Mouse (Mus musculus) urinary bladder, postnatal 0 days (tissue): Measurements from ENCODE around the gene Gpx7. TPM values are rescaled to one million over a fixed set of nuclear protein-coding genes. Genes with fewer than 3 reads are reported as not detected.

Source experiments
- polyA plus RNA-seq: library from polyadenylated mRNA; unstranded; fragments of >200 nt; fragmentation: Nextera tagmentation; extraction: Ambion mirVana; gene quantifications from 2 replicates; pipeline ENCODE4 v1.2.1, GENCODE M21; 2015

Gpx7 gene
- polyA plus RNA-seq, result 65.2 and 79.7 TPM in 2 replicates

GRCm38 (mm10) chr4:108406861-108407401, at the start of gene Gpx7:
Gpx7 (minus strand) TSS chr4:108406961.

GRCm38 (mm10) chr4:108383183-108383714, 23.5 kb downstream of the Gpx7 start, which contains the start of gene Shisal2a:
Shisal2a (minus strand) TSS chr4:108383349.

Other genes starting within 250 kb of the Gpx7 start
- gene Echdc2, start 241.5 kb downstream of the Gpx7 start, polyA plus RNA-seq, result 21.7 and 22.4 TPM in 2 replicates
- 0.05 and 0.11 TPM in 2 replicates for gene Zyg11a, start 188.9 kb downstream of the Gpx7 start, polyA plus RNA-seq
- gene Zyg11b, start 105.9 kb downstream of the Gpx7 start, polyA plus RNA-seq, result 6.1 and 6.5 TPM in 2 replicates
- 31.3 and 33.4 TPM in 2 replicates for gene Coa7, start 78.8 kb downstream of the Gpx7 start, polyA plus RNA-seq
- not detected in 2 replicates for gene Shisal2a, start 23.6 kb downstream of the Gpx7 start, polyA plus RNA-seq
- gene Tut4, start 52.5 kb upstream of the Gpx7 start, polyA plus RNA-seq, result 21.4 and 22.4 TPM in 2 replicates
- gene Prpf38a, start 172.4 kb upstream of the Gpx7 start, polyA plus RNA-seq, result 43.4 and 49.3 TPM in 2 replicates
- gene Orc1, start 172.5 kb upstream of the Gpx7 start, polyA plus RNA-seq, result 2.4 and 3.7 TPM in 2 replicates
- gene Cc2d1b, start 213.0 kb upstream of the Gpx7 start, polyA plus RNA-seq, result 19.0 and 22.9 TPM in 2 replicates